Mouse (Mus musculus): ENCODE results near the gene Myl3.

- TF ChIP-seq JUN (IDR thresholded peaks at IDR 0.05; ENCODE audit: insufficient read depth, low read depth, low read length), result no peak
- no peak for TF ChIP-seq MEF2A (IDR thresholded peaks at IDR 0.05; ENCODE audit: borderline replicate concordance, low read depth, low read length)
- no peak for TF ChIP-seq POLR2A (IDR thresholded peaks at IDR 0.05; ENCODE audit: low read depth, low read length)
- TF ChIP-seq USF1 (IDR thresholded peaks at IDR 0.05; ENCODE audit: low read depth, low read length), result no peak
- no peak for TF ChIP-seq CTCF (conservative IDR thresholded peaks at IDR 0.05 in 1 of 2, IDR thresholded peaks at IDR 0.05 in 1 of 2; ENCODE audit: low read depth in 2 of 2, low read length in 2 of 2)
- no peak for TF ChIP-seq POLR2AphosphoS2 (IDR thresholded peaks at IDR 0.05; ENCODE audit: low read depth, low read length)
- no peak for TF ChIP-seq CHD2 (IDR thresholded peaks at IDR 0.05; ENCODE audit: low read length)
- TF ChIP-seq EP300 (IDR thresholded peaks at IDR 0.05; ENCODE audit: low read length), result no peak
- TF ChIP-seq ZC3H11A (IDR thresholded peaks at IDR 0.05; ENCODE audit: low read depth, low read length), result no peak
- TF ChIP-seq HCFC1 (IDR thresholded peaks at IDR 0.05; ENCODE audit: low read depth, low read length), result no peak
- TF ChIP-seq NELFE (IDR thresholded peaks at IDR 0.05; ENCODE audit: low read depth, low read length), result no peak
Measured at GRCm38 (mm10) chr9:110762763-110763162, 21.1 kb downstream of the Myl3 start.
